Mouse (Mus musculus) B cell, adult 2 months (primary cell): ENCODE measurements around the gene Wscd1.
A peak's percentile ranks its signal among the peaks of the same experiment; 100 is the strongest.

Experiments
- DNase-seq, 2 experiments: peaks; one replicate each; pipeline ENCODE4 v3.0.0; 2022

Gene Wscd1

DNA sequence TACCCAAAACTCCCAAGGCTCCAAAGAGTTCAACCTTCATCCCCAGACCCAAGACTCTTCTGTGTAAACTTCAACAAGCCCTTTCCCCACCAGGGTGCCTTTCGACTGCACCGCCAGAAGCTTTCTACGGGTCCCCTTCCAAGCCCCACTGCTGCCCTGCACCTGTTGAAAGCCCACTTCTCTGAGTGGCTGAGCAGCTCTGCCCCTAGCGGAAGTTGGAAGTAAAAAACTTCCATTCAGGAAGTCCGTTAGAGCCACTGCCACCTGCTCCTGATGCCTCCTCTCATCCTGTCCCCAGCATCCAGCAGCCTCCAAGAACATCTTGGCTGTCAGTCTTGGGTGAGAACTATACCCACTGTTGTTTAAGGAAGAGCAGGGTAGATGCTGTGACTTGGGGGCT is at the start of gene Wscd1:
TSS of gene Wscd1 (plus strand) at position 250 of the 400 bp plus-strand sequence.
- DNase-seq = no peak

- DNase-seq = peak in 1 of 2 experiments; percentile 17
These were observed 21.7 kb upstream of the Wscd1 start for GRCm38 (mm10) chr11:71728066-71728465.

DNA sequence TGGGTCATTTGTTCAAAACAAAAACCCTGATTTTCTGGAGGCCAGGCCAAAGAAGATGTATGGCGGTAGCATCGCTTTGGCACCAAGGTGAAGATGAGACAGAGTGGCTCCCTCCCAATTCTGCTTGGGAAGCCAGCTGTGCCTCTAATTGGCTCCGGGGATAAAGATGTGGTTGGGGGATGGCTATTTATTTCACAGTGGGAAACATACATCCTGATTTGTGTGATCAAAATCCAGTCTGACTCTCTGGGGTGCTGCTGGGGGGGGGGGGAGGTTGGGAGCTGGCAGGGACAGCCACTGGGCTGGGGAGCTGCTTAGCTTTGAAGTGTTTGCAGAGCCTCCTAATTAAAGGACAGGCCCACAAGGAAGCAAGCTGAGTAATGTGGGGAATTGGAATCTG is 20.4 kb upstream of the Wscd1 start:
- no peak for DNase-seq

- DNase-seq = no peak
These were observed 15.9 kb upstream of the Wscd1 start for GRCm38 (mm10) chr11:71733771-71734170.

DNA sequence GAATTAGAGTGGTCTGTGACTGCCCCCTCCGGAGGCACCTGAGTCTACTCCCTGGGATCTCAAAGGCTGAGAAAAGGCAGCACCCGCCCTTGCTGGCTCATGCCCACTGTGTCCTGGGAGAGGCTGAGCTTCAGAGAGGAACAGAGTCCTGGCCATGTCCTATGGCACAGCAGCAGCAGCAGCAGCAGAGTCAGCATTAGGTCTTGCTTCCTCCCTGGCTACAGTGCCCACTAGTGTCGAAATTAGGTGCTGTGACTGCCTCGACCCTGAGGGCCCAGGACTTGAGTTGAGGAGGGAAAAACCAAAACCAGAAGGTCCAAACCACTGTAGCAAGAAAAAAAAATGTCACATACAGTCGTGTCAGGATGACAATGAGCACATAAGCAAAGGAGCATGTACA is 12.6 kb upstream of the Wscd1 start:
- DNase-seq = no peak

DNA sequence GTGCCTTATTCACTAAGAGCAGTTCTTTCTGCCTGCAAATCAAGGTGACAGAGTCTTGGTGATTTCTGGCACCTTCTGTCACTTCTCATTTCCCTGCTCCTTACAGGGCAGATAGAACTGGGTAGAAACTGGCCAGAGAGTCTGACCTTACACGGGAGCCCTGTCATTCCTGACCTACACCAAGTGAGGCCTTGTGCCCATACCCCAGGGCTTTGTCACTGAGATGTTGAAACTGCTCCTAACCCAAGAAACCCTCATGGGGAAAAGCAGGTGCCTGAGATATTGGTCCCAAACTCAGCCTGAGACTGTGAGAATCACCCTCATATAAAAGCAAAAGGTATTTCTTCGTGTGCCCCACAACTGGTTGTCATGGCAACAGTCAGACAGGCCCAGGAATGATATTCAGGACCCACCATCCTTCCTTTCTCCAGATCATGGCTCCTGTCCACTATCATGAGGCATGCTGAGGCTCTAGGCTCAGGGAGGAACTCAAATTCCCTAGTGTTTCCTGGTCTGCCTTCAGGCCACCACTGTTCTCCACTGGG is 11.1 kb upstream of the Wscd1 start:
- no peak for DNase-seq

- DNase-seq = no peak
These were observed 3.8 kb upstream of the Wscd1 start for GRCm38 (mm10) chr11:71745875-71746274.

DNA sequence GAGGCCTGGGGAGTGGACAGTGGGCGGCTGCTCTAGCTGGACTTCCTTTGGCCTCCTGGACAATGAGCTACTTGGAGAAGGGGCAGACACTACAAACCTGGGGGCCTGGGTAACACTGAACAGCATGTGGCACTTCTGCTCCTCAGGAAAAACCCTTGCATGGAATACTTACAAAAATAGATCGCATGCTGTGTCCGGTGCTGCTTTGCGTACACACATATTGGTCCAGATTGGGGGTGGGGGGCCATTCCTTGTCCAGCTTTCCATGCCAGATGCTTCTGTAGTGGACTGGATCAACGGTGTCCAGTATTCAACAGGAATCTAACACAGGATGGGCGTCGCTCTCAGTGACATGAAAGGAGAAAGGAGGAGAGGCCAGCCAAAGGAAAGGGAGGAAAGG is 2.0 kb upstream of the Wscd1 start:
- DNase-seq = no peak

GRCm38 (mm10) chr11:71750534-71751173 is 934 bp downstream of the Wscd1 start:
- DNase-seq = no peak

DNA sequence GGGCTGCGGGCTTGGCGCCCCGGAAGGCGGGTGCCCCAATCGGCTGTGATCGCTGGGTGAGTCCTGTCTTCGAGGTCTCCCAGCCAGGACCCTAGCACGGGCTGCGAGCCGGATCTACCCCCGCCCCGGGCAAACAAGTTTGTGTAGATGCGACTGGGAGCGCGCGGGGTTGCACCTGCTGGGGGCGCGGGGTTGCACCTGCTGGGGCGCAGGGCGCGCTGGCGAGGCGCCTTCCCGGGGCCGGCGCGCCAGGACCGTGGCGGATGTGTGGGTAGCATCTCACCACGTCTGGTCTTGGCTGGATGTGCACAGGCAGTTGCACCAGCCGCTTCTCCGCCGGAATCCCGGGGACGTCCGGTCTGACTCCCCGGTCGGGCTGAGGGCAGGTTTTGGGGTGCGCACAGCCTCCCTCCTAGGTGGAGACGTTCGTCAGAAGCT is 1.5 kb downstream of the Wscd1 start:
- DNase-seq = no peak

DNA sequence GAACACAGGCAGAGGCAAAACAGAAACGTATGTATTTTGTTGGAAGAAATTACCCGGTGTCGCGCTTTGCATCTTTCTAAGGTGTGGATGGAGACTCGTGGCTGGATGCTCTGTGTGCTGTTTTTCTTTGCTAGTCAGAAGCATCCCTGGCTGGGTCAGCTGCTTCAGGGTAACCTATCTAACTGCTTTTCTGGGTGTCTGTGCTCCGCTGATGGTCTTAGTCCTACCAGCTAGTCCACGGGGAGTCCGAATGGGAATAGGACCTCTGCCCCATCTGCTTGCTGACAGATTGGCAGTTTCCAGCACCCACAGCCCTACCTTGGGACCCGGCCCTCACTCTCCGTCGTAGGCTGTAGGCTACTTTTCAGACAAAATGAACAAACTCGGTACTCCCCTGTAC is 2.0 kb downstream of the Wscd1 start:
- no peak for DNase-seq

- no peak for DNase-seq
These were observed 2.9 kb downstream of the Wscd1 start for GRCm38 (mm10) chr11:71752626-71753025.

DNA sequence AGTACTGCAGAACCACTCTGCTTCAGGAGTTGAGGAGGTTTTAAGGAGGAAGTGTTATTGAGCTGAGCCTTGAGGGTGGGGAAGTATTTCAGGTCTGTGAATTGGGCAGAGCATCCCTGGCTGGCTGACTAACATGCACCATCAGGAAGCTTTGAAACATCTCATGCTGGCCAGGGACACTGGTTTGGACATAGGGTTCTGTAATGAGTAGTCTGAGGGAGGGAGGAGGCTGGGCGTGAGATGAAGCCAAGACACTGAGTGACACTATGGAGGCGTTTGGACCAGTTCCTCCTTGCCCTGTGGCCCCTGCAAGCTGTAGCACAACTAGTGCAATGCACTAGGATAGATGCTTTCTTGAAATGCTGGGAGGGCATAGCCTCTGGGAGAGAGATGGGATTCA is 5.4 kb downstream of the Wscd1 start:
- DNase-seq = no peak

GRCm38 (mm10) chr11:71756325-71756724 is 6.6 kb downstream of the Wscd1 start:
- no peak for DNase-seq

DNA sequence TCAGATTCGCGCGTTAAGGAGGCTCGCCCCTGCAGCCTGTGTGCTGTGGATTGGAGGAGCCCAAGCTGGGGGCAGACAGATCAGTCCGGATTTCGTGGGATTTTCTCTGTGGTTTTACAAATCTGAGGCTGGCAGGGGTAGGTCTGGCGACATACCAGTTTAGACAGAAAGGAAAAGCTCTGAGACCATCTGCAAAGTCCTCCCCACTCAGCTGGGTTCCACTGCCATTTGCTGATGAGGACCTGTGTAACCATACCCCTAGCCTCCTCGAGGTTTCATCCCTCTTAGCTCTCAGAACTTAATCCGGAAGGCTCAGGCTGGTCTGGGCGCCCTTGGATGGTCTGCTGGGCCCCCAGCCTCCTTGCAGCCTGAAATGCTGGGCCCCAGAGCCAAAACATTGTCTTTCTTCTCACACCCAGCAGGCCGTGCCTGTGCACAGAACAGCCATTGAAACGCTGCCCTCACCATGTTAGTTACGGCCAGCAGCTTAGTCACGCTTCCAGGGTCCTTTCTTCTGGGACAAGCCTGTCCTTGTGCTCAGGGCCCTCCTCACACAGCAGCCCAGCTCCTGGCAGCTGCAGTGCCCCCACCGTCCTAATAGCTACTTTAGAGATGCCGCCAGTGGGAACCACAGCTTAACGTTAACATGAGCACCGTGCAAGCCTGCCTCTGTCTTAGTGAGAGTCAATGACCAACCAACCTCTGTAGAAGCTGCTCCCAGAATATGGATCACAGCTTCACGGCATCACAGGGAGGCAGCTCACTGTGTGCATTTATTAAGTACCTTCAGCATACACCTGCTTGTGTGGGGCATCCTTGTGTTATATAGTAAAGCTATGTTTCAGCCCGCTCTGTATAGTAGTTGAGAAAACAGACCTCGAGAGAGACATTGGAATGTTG is 8.7 kb downstream of the Wscd1 start:
- no peak for DNase-seq

GRCm38 (mm10) chr11:71760991-71761390 is 11.3 kb downstream of the Wscd1 start:
- DNase-seq = no peak

- DNase-seq = no peak
These were observed 13.4 kb downstream of the Wscd1 start for GRCm38 (mm10) chr11:71763154-71763553.

- no peak for DNase-seq
These were observed 14.0 kb downstream of the Wscd1 start for GRCm38 (mm10) chr11:71763651-71764275.

DNA sequence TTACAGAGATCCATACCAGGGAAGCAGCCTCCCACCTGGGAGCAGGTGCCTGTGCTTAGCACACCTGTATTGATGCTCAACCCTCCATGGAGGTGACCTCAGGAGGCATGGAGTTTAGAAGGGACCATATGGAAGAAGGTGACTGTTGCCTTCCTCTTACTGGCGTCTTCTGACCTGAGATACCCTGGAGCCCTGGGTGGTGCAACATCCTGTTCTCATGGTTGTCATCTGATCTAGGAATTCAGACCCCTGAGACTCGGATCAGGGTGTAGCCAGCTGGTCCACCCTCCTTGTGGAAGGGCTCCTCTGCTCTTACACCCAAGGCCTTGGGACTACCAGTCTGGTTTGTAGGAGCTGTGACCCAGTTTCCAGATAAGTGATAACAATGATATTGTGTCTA is 15.0 kb downstream of the Wscd1 start:
- DNase-seq = no peak

GRCm38 (mm10) chr11:71765335-71765734 is 15.6 kb downstream of the Wscd1 start:
- no peak for DNase-seq

GRCm38 (mm10) chr11:71766380-71766779 is 16.7 kb downstream of the Wscd1 start:
- no peak for DNase-seq

- no peak for DNase-seq
These were observed 18.0 kb downstream of the Wscd1 start for GRCm38 (mm10) chr11:71767726-71768125.

- no peak for DNase-seq
These were observed 20.0 kb downstream of the Wscd1 start for GRCm38 (mm10) chr11:71769744-71770143.

DNA sequence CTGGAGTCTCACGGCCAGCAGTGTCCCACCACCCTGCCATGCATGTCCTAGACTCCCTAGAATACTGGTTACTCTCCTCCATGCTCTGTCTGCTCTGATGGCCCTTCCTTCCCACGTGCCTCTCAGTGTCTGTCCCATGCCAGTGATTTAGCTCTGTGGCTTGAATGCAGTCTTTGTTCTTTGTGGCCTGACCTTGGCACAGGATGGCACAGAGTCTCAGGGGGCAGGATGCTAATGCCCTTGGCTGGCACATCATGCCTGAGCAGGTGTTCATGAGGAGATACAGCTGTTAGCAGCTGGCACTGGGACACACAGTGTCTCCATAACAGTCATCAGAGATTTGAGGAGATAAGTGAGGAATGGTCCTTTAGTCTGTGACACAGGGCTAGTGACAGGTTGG is 20.8 kb downstream of the Wscd1 start:
- no peak for DNase-seq
